Mouse (Mus musculus): ENCODE data around the gene D130043K22Rik. TPM values are rescaled to one million over a fixed set of nuclear protein-coding genes. Genes with fewer than 3 reads are reported as not detected.

D130043K22Rik gene
- polyA plus RNA-seq, 1 experiment from 2014 or later = 0.64 TPM

- peaks cover 15% of the 10 kb centered on the region; the same call in 1 of the 2 replicates for H3K36me3 ChIP-seq (ENCODE audit: control insufficient read depth, insufficient read depth, low read length)
- no peak overlapping the region for H3K9ac ChIP-seq (replicated peaks; ENCODE audit: low read depth, low read length)
- no peaks in the 10 kb centered on the region for H3K4me1 ChIP-seq (ENCODE audit: control insufficient read depth, insufficient read depth, low read length)
- H3K4me3 ChIP-seq (ENCODE audit: low read depth, low read length) = no peak overlapping the region
- no peak overlapping the region for H3K4me2 ChIP-seq (replicated peaks; ENCODE audit: low read depth, low read length)
- 66% methylated on average over 13 of the region's 13 CpGs for WGBS
- no peak for ATAC-seq (ENCODE audit: insufficient number of reproducible peaks, insufficient read depth, low FRiP score, low read depth)
- H3K9me3 ChIP-seq (ENCODE audit: control insufficient read depth, low read depth, low read length) = no peaks in the 10 kb centered on the region
- no peak overlapping the region for H3K27ac ChIP-seq (ENCODE audit: low read length)
- no peaks in the 10 kb centered on the region for H3K27me3 ChIP-seq (ENCODE audit: control insufficient read depth, insufficient read depth, low read length)
Observed at GRCm38 (mm10) chr13:24915831-24916230, 70.9 kb downstream of the D130043K22Rik start.

GRCm38 (mm10) chr13:24920333-24920977 lies 75.5 kb downstream of the D130043K22Rik start:
- 32% methylated on average over 5 of the region's 5 CpGs for WGBS
- peak; percentile 77; the same call in 1 of the 2 replicates for ATAC-seq (ENCODE audit: insufficient number of reproducible peaks, insufficient read depth, low FRiP score, low read depth)

DNA sequence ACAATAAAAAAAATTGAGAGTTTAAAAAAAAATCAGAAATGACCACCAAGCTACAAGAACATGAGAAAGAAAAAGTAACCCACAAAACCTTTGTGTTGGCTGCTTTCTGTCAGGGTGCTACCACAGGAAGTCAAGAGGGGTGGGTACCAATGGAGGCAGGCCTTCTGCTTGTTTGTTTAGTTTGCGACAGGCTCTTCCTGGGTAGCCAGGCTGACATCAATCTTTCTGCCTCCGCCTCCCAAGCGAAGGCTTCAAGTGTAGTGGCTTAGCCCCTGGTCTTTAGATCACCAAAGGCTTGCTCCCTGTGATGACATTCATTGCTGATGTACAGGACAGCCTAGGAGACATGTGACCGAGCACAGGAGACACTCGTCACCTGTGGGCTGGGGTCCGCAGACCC lies 76.3 kb downstream of the D130043K22Rik start:
- Histone ChIP-seq H3K27ac (ENCODE audit: low read length) (no peak overlapping the region), H3K36me3 (ENCODE audit: control insufficient read depth, insufficient read depth, low read length) (peaks cover 14% of the 10 kb centered on the region; the same call in 1 of the 2 replicates), H3K4me1 (ENCODE audit: control insufficient read depth, insufficient read depth, low read length) (no peaks in the 10 kb centered on the region), H3K9me3 (ENCODE audit: control insufficient read depth, low read depth, low read length) (no peaks in the 10 kb centered on the region), H3K9ac (replicated peaks; ENCODE audit: low read depth, low read length) (no peak overlapping the region), H3K4me2 (replicated peaks; ENCODE audit: low read depth, low read length) (no peak overlapping the region), H3K27me3 (ENCODE audit: control insufficient read depth, insufficient read depth, low read length) (no peaks in the 10 kb centered on the region), H3K4me3 (ENCODE audit: low read depth, low read length) (no peak overlapping the region)
- ATAC-seq (ENCODE audit: insufficient number of reproducible peaks, insufficient read depth, low FRiP score, low read depth) = no peak
- WGBS = 58% methylated on average over 6 of the region's 6 CpGs

More at GRCm38 (mm10) chr13:24920333-24920977, 75.5 kb downstream of the D130043K22Rik start:
- no peak overlapping the region for H3K9ac ChIP-seq (replicated peaks; ENCODE audit: low read depth, low read length)
- no peak overlapping the region for H3K27ac ChIP-seq (ENCODE audit: low read length)
- no peaks in the 10 kb centered on the region for H3K4me1 ChIP-seq (ENCODE audit: control insufficient read depth, insufficient read depth, low read length)
- H3K9me3 ChIP-seq (ENCODE audit: control insufficient read depth, low read depth, low read length) = no peaks in the 10 kb centered on the region
- H3K27me3 ChIP-seq (ENCODE audit: control insufficient read depth, insufficient read depth, low read length) = no peaks in the 10 kb centered on the region
- H3K4me3 ChIP-seq (ENCODE audit: low read depth, low read length) = no peak overlapping the region
- H3K4me2 ChIP-seq (replicated peaks; ENCODE audit: low read depth, low read length) = no peak overlapping the region
- H3K36me3 ChIP-seq (ENCODE audit: control insufficient read depth, insufficient read depth, low read length) = peaks cover 9% of the 10 kb centered on the region; the same call in 1 of the 2 replicates

GRCm38 (mm10) chr13:24923991-24924390 lies 79.1 kb downstream of the D130043K22Rik start:
- Histone ChIP-seq H3K36me3 (ENCODE audit: control insufficient read depth, insufficient read depth, low read length) (peaks cover 10% of the 10 kb centered on the region; the same call in 1 of the 2 replicates), H3K9me3 (ENCODE audit: control insufficient read depth, low read depth, low read length) (no peaks in the 10 kb centered on the region), H3K4me1 (ENCODE audit: control insufficient read depth, insufficient read depth, low read length) (no peaks in the 10 kb centered on the region), H3K4me2 (replicated peaks; ENCODE audit: low read depth, low read length) (no peak overlapping the region), H3K9ac (replicated peaks; ENCODE audit: low read depth, low read length) (no peak overlapping the region), H3K4me3 (ENCODE audit: low read depth, low read length) (no peak overlapping the region), H3K27me3 (ENCODE audit: control insufficient read depth, insufficient read depth, low read length) (no peaks in the 10 kb centered on the region), H3K27ac (ENCODE audit: low read length) (no peak overlapping the region)
- WGBS = 88% methylated on average over 5 of the region's 5 CpGs
- no peak for ATAC-seq (ENCODE audit: insufficient number of reproducible peaks, insufficient read depth, low FRiP score, low read depth)

- H3K27me3 ChIP-seq (ENCODE audit: control insufficient read depth, insufficient read depth, low read length) = no peaks in the 10 kb centered on the region
Observed at GRCm38 (mm10) chr13:24930591-24930990, 85.7 kb downstream of the D130043K22Rik start.

DNA sequence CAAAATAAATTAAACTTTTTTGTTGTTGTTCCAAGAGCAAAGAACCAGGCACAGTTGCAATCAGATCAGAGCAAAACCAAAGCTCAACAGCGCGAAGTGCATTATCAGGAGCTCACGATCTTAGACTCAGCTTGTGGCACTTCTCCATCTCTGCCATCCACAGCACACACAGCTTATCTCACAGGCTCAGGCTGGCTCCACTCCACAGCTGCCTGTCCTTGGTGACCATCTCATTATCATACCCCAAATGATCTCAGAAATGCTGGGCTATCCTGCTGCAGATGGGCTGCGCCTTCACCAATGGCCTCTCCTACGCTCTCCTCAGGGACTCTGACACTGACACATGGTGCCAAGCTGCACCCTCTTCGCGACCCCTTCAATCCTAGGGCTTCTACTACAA lies 88.3 kb downstream of the D130043K22Rik start:
- Histone ChIP-seq H3K9me3 (ENCODE audit: control insufficient read depth, low read depth, low read length) (no peaks in the 10 kb centered on the region), H3K27ac (ENCODE audit: low read length) (no peak overlapping the region), H3K4me2 (replicated peaks; ENCODE audit: low read depth, low read length) (no peak overlapping the region), H3K36me3 (ENCODE audit: control insufficient read depth, insufficient read depth, low read length) (no peaks in the 10 kb centered on the region), H3K9ac (replicated peaks; ENCODE audit: low read depth, low read length) (no peak overlapping the region), H3K4me1 (ENCODE audit: control insufficient read depth, insufficient read depth, low read length) (no peaks in the 10 kb centered on the region), H3K4me3 (ENCODE audit: low read depth, low read length) (no peak overlapping the region), H3K27me3 (ENCODE audit: control insufficient read depth, insufficient read depth, low read length) (no peaks in the 10 kb centered on the region)
- WGBS = 90% methylated on average over 7 of the region's 7 CpGs
- no peak for ATAC-seq (ENCODE audit: insufficient number of reproducible peaks, insufficient read depth, low FRiP score, low read depth)

More at GRCm38 (mm10) chr13:24930591-24930990, 85.7 kb downstream of the D130043K22Rik start:
- Histone ChIP-seq H3K4me2 (replicated peaks; ENCODE audit: low read depth, low read length) (no peak overlapping the region), H3K36me3 (ENCODE audit: control insufficient read depth, insufficient read depth, low read length) (peaks cover 6% of the 10 kb centered on the region; the same call in 1 of the 2 replicates), H3K9ac (replicated peaks; ENCODE audit: low read depth, low read length) (no peak overlapping the region), H3K27ac (ENCODE audit: low read length) (no peak overlapping the region), H3K4me3 (ENCODE audit: low read depth, low read length) (no peak overlapping the region), H3K9me3 (ENCODE audit: control insufficient read depth, low read depth, low read length) (no peaks in the 10 kb centered on the region), H3K4me1 (ENCODE audit: control insufficient read depth, insufficient read depth, low read length) (no peaks in the 10 kb centered on the region)
- ATAC-seq (ENCODE audit: insufficient number of reproducible peaks, insufficient read depth, low FRiP score, low read depth) = no peak

DNA sequence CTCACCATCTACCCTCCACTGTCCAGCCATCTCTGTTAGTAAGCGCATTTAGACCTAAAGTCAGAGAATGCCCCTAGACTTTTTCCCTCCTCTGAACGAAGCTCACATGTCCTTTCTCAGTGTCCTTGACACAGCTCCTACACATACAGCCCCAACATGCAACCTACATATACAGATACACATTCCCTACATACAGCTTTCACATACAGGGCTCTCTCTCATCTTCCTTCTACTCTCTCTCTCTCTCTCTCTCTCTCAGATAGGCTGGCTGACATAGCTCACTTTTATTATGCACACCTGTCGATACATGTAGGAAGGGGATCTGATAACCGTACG lies 91.8 kb downstream of the D130043K22Rik start:
- 30% methylated on average over 5 of the region's 5 CpGs for WGBS
- Histone ChIP-seq H3K27me3 (ENCODE audit: control insufficient read depth, insufficient read depth, low read length) (no peaks in the 10 kb centered on the region), H3K36me3 (ENCODE audit: control insufficient read depth, insufficient read depth, low read length) (no peaks in the 10 kb centered on the region), H3K4me2 (replicated peaks; ENCODE audit: low read depth, low read length) (peak overlapping the region; percentile 73), H3K4me1 (ENCODE audit: control insufficient read depth, insufficient read depth, low read length) (no peaks in the 10 kb centered on the region), H3K4me3 (ENCODE audit: low read depth, low read length) (peak overlapping the region; percentile 86), H3K9ac (replicated peaks; ENCODE audit: low read depth, low read length) (peak overlapping the region; percentile 87), H3K9me3 (ENCODE audit: control insufficient read depth, low read depth, low read length) (no peaks in the 10 kb centered on the region), H3K27ac (ENCODE audit: low read length) (peak overlapping the region; percentile 91)
- ATAC-seq (ENCODE audit: insufficient number of reproducible peaks, insufficient read depth, low FRiP score, low read depth) = no peak

- Histone ChIP-seq H3K9me3 (ENCODE audit: control insufficient read depth, low read depth, low read length) (no peaks in the 10 kb centered on the region), H3K27me3 (ENCODE audit: control insufficient read depth, insufficient read depth, low read length) (no peaks in the 10 kb centered on the region), H3K4me3 (ENCODE audit: low read depth, low read length) (peak within 1 kb of the TSS; percentile 86), H3K27ac (ENCODE audit: low read length) (peak within 1 kb of the TSS; percentile 91), H3K9ac (replicated peaks; ENCODE audit: low read depth, low read length) (peak within 1 kb of the TSS; percentile 87), H3K4me1 (ENCODE audit: control insufficient read depth, insufficient read depth, low read length) (no peaks in the 10 kb centered on the region), H3K36me3 (ENCODE audit: control insufficient read depth, insufficient read depth, low read length) (no peaks in the 10 kb centered on the region), H3K4me2 (replicated peaks; ENCODE audit: low read depth, low read length) (peak within 1 kb of the TSS; percentile 73)
- WGBS = under 1% methylated on average over 67 of the region's 75 CpGs
- peak; percentile 76 for ATAC-seq (ENCODE audit: insufficient number of reproducible peaks, insufficient read depth, low FRiP score, low read depth)
Observed at GRCm38 (mm10) chr13:24937108-24937838, 92.3 kb downstream of the D130043K22Rik start, which contains the start of gene Aldh5a1. Aldh5a1 (minus strand) TSS chr13:24937661.

Measured in stomach, embryonic 14.5 days (tissue).